Mouse (Mus musculus) liver, embryonic 12.5 days (tissue): ENCODE results near the gene Cpa1. TPM values are rescaled to one million over a fixed set of nuclear protein-coding genes. Genes with fewer than 3 reads are reported as not detected.

ENCODE experiments used
- ATAC-seq: fragments of 200-750 bp; cut with Nextera tagmentation; 2 replicates; pipeline ENCODE4 v1.8.0; 2017; ENCODE audit warnings: moderate number of reproducible peaks, mild to moderate bottlenecking, moderate library complexity
- H3K27ac ChIP-seq: fragments of 300-500 bp; sonication (generic); 2 replicates; pipeline ENCODE4 v1.5.1; 2016; ENCODE audit warnings: mild to moderate bottlenecking
- H3K27me3 ChIP-seq: fragments of 300-500 bp; sonication (generic); replicated peaks from 2 replicates; pipeline ENCODE4 v1.6.1; 2016; ENCODE audit warnings: mild to moderate bottlenecking, moderate library complexity
- H3K36me3 ChIP-seq: fragments of 300-500 bp; sonication (generic); 2 replicates; pipeline ENCODE4 v1.6.1; 2016; ENCODE audit warnings: mild to moderate bottlenecking, moderate library complexity
- H3K4me1 ChIP-seq: fragments of 300-500 bp; sonication (generic); 2 replicates; pipeline ENCODE4 v1.6.1; 2016
- H3K4me2 ChIP-seq: fragments of 300-500 bp; sonication (generic); 2 replicates; pipeline ENCODE4 v1.6.1; 2016; ENCODE audit warnings: mild to moderate bottlenecking, moderate library complexity
- H3K4me3 ChIP-seq: fragments of 300-500 bp; sonication (generic); 2 replicates; pipeline ENCODE4 v1.5.1; 2016; ENCODE audit warnings: mild to moderate bottlenecking, moderate library complexity
- H3K9ac ChIP-seq: fragments of 300-500 bp; sonication (generic); 2 replicates; pipeline ENCODE4 v1.6.1; 2016; ENCODE audit warnings: mild to moderate bottlenecking, moderate library complexity
- H3K9me3 ChIP-seq: fragments of 300-500 bp; sonication (generic); replicated peaks from 2 replicates; pipeline ENCODE4 v1.6.1; 2016; ENCODE audit warnings: mild to moderate bottlenecking, moderate library complexity
- WGBS: fragments of 180-500 bp; shearing (Covaris S2); methylation state at CpG from one replicate; pipeline ENCODE4 v1.1.7; 2016; ENCODE audit not compliant: insufficient replicate concordance; 5-methylcytosine and 5-hydroxymethylcytosine counted together
- polyA plus RNA-seq: library from polyadenylated mRNA; unstranded; fragments of >200 nt; fragmentation: Nextera tagmentation; extraction: Ambion mirVana; gene quantifications from 2 replicates; pipeline ENCODE4 v1.2.1, GENCODE M21; 2016

Gene Cpa1
- polyA plus RNA-seq, 1 experiment from 2014 or later, result 0.54 TPM

DNA sequence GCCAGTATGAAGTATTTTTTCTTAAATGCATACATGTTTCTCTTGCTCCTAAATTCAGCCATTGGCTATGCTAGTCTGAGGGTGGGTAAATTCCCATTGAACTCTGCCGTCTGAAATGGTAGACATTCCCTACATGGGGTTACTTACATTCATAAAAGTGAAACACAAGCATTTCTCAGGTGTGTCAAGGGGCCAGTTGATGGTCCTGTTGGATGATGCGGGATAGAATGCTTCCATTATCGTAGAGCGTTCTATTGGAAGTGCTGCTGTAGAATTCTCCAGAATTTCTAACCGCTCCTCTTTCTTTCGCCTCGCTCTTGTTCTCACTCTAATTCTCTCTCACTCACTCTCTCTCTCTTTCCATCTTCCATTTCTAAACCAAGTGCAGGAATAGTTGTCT is 28.3 kb upstream of the Cpa1 start, which contains the start of gene Cpa5:
TSS of gene Cpa5 (plus strand) at position 301 of the 400 bp plus-strand sequence.
- WGBS, result 82% methylated on average over 7 of the region's 7 CpGs
- H3K9me3 ChIP-seq, result no peaks in the 10 kb centered on the region
- H3K4me1 ChIP-seq, result no peaks in the 10 kb centered on the region
- no peak for ATAC-seq
- no peak within 1 kb of the TSS for H3K4me2 ChIP-seq
- no peaks in the 10 kb centered on the region for H3K36me3 ChIP-seq
- no peak within 1 kb of the TSS for H3K4me3 ChIP-seq
- no peak within 1 kb of the TSS for H3K9ac ChIP-seq
- H3K27ac ChIP-seq, result no peak within 1 kb of the TSS
- H3K27me3 ChIP-seq, result peaks cover 31% of the 10 kb centered on the region

DNA sequence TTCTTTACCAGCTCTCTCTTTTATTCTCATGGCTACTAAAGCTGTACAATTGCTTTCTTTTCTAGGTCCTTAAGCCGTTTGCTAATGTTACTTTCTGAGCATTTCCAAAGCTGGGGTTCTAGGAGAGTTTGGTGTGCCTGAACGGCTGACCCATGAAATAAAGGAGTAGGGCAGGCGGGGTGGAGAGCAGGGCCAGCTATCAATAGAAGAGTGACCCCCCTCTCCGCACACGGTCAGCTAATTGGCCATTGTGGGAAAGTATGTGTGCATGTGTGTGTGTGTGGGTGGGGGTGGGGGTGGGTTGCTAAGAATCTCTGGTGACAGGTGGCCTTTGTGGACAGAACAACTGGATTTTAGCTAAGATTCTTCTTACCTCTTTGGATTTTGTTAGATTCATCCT is 27.8 kb upstream of the Cpa1 start:
- Histone ChIP-seq H3K4me1 (0 out of 2 replicates have a peak, but pooled peaks cover 2% of the 10 kb centered on the region), H3K4me3 (no peak overlapping the region), H3K27me3 (peaks cover 36% of the 10 kb centered on the region), H3K27ac (no peak overlapping the region), H3K4me2 (no peak overlapping the region), H3K9me3 (no peaks in the 10 kb centered on the region), H3K36me3 (no peaks in the 10 kb centered on the region), H3K9ac (no peak overlapping the region)
- 67% methylated on average over 5 of the region's 5 CpGs for WGBS
- no peak for ATAC-seq

DNA sequence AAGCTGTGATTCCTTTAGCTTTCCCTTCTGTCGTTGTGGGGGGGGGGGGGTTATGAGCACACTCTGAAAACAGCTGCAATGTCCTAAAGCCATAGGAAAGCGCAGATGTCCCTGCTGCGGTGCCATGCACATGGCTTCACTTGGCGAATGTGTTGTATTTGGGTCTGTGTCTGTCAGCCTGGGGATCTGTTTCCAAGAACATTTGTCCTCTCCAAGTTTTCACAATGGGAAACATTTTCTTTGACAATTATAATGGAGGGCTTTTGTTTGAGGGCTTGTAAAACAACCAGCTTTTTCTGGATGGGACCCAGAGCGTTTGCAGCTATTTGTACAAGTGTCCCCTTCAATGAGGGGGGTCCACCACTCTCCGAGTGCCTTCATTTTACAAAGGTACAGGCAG is 24.8 kb upstream of the Cpa1 start:
- Histone ChIP-seq H3K27ac (no peak overlapping the region), H3K36me3 (no peaks in the 10 kb centered on the region), H3K9me3 (no peaks in the 10 kb centered on the region), H3K4me3 (no peak overlapping the region), H3K4me2 (no peak overlapping the region), H3K9ac (no peak overlapping the region), H3K27me3 (peaks cover 67% of the 10 kb centered on the region), H3K4me1 (peaks cover 20% of the 10 kb centered on the region)
- ATAC-seq, result no peak
- WGBS, result 67% methylated on average over 6 of the region's 6 CpGs

DNA sequence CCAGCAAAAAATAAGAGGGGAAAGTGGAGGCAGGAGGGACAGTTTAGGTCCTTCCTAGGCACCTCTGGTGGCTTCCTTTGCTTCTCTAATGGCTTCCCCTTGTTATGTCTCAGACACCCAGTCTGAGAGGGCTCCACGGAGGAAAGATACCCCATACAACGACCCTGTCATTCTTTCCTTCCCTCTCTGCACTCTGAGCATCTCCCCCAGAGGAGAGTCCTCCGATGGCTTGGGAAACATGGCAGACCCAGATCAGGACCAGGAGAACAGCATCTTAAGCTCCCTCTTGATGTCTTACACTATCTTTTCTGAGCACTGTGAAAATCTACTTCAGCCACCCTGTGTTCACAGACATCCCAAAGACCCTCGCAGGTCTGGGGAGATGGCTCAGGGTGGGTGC is 23.3 kb upstream of the Cpa1 start:
- no peak for ATAC-seq
- Histone ChIP-seq H3K36me3 (no peaks in the 10 kb centered on the region), H3K4me2 (no peak overlapping the region), H3K4me1 (peaks cover 20% of the 10 kb centered on the region), H3K4me3 (no peak overlapping the region), H3K27ac (no peak overlapping the region), H3K9me3 (no peaks in the 10 kb centered on the region), H3K27me3 (peaks cover 81% of the 10 kb centered on the region), H3K9ac (no peak overlapping the region)
- WGBS, result 28% methylated on average over 4 of the region's 4 CpGs

DNA sequence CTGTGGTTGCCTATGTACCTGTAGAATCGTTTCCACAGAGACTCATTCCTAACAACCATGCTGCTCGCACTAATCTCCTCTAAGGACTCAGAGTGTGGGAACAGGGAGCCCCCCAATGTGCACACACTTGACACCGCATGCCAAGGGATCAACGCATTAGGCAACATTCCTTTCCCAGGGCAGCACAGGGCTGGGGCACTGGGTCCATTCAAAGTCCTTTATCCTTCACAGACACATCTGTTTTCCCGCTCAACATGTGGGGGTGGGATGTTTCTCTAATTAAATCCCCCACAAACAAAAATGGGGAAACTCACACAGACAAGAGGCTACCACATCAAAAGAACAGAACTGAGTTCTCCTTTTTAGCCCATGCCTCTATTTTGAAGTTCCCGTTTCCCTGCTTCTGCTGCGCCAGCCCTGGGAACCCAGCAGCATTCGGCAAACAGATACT is 22.5 kb upstream of the Cpa1 start:
- H3K4me2 ChIP-seq, result peak overlapping the region; percentile 21; the same call in 1 of the 2 replicates

DNA sequence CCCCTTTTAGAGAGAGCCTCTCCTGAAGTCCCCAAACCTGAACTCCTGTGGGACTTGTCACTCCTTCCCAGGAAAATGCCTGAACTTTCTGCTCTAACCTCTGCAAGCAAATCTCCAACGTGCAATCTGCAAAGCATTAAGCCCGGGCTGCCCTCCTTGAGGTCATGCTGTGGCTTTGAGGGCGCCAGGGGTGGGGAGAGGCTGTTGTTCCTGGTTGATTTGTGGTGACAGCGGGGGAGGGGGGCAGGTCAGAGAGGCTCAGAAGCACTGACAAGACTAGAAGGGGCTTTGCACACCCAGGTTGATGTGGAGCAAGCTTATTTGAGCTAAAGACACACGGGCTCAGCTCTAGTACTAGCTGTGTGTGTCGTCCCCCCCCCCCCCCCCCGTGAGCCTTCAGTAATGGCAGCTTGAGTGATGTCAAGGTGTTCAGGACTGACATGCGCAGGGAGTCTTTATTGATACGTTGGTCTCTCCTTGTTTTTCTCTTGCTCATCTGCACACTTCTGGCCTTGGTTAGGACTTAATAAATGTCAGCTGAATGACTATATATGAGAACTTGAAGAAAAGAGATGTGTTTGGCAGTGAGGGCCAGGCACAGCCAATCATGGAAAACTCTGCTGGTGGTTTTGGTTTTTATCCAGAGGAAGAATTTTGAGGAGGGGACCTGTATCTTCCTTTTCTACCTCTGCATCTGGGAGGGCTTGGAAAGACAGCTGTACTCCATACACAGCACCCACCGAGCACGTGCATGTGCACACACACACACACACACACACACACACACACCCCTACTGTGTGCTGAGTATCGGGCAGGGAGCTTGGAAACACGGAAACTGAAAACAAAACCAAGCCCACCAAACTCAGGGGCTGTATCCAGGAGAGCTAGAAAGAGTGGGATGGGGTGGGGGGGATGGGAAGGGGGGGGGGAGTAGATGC is 21.7 kb upstream of the Cpa1 start:
- Histone ChIP-seq H3K4me1 (peaks cover 20% of the 10 kb centered on the region), H3K9me3 (no peaks in the 10 kb centered on the region), H3K4me3 (no peak overlapping the region), H3K9ac (no peak overlapping the region), H3K36me3 (no peaks in the 10 kb centered on the region), H3K4me2 (peak overlapping the region; percentile 21; the same call in 1 of the 2 replicates), H3K27me3 (peaks cover 83% of the 10 kb centered on the region), H3K27ac (no peak overlapping the region)
- no peak for ATAC-seq
- WGBS, result 8% methylated on average over 13 of the region's 13 CpGs

More for the DNA sequence above, 22.5 kb upstream of the Cpa1 start:
- no peaks in the 10 kb centered on the region for H3K9me3 ChIP-seq
- no peak overlapping the region for H3K27ac ChIP-seq
- WGBS, result 4% methylated on average over 8 of the region's 8 CpGs
- peaks cover 20% of the 10 kb centered on the region for H3K4me1 ChIP-seq
- H3K27me3 ChIP-seq, result peaks cover 88% of the 10 kb centered on the region
- no peaks in the 10 kb centered on the region for H3K36me3 ChIP-seq
- H3K4me3 ChIP-seq, result no peak overlapping the region
- H3K9ac ChIP-seq, result no peak overlapping the region
- no peak for ATAC-seq

DNA sequence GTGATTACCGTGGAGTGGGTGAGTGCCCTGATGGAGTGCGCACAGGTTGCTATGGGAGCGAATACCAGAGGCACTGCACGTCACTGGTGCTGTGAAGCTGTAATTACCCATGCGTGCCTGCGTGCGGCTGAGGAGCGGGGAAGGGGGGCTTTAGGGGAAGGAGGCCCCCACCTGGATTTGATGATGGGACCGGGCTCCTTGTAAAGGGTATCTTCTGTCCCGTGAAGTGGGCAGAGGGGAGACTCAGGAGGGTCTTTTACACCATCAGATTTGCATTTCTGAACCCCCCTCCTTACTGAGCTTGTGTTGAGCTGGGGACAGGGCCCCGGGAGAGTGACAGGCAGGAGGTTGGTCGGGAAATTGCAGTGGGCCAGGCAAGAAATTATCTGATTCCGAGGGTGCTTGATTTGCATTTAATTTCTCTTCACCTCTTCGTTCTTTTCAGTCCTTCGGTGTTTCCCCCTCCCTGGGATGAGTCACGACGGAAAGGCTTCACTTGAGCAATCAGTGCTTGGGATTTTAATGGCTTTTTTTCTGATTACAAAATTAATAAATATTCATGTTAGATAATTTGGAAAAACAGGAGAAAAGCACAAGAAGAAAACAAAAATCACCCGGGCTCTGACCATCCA is 20.9 kb upstream of the Cpa1 start:
- Histone ChIP-seq H3K27ac (no peak overlapping the region), H3K4me1 (peaks cover 20% of the 10 kb centered on the region), H3K4me3 (no peak overlapping the region), H3K4me2 (peak overlapping the region; percentile 17; the same call in 1 of the 2 replicates), H3K36me3 (no peaks in the 10 kb centered on the region), H3K27me3 (peaks cover 80% of the 10 kb centered on the region), H3K9me3 (no peaks in the 10 kb centered on the region), H3K9ac (no peak overlapping the region)
- ATAC-seq, result no peak
- WGBS, result 11% methylated on average over 18 of the region's 18 CpGs

DNA sequence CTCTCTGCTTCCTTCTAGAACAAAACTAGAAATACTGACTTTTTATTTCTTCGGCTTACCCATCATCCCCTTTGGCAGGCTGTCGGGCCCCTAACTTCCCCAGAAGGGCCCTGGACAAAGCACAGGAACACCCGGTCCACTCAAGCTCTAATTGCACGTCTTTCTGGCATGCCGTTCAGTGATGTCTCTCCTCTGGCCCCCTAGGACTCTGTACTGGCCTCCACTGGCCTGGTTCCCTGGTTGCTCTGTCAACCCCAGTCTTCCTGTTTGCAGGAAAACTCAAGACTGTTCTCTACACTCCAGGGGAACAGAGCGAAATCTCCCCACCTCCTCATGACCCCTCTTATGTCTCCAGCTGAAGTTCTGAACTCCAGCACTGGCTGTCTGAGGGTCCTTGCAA is 20.3 kb upstream of the Cpa1 start:
- Histone ChIP-seq H3K9ac (no peak overlapping the region), H3K4me3 (no peak overlapping the region), H3K36me3 (no peaks in the 10 kb centered on the region), H3K4me1 (peaks cover 20% of the 10 kb centered on the region), H3K27me3 (peaks cover 81% of the 10 kb centered on the region), H3K27ac (no peak overlapping the region), H3K9me3 (no peaks in the 10 kb centered on the region), H3K4me2 (no peak overlapping the region)
- no peak for ATAC-seq
- 42% methylated on average over 6 of the region's 6 CpGs for WGBS

DNA sequence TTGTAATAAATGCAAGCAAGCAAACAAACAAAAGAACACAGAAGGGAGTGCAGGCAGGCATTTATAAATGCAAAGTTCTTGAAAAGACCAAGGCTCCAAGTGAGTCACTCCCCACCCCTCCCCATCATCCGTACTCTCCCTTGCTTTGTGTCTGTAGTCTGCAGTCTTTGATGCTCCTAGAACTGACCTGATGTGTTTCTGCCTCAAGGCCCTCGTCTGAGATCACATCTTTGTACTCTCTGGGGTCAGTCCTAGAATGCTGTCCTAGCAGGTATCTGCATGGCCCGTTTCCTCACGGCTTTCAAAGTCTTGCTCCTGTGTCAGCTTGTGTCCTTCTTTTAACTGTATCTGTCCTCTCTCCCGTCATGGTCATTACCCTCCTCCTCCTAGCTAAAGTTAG is 19.4 kb upstream of the Cpa1 start:
- peaks cover 20% of the 10 kb centered on the region for H3K4me1 ChIP-seq
- peaks cover 73% of the 10 kb centered on the region for H3K27me3 ChIP-seq
- H3K4me2 ChIP-seq, result no peak overlapping the region
- H3K4me3 ChIP-seq, result no peak overlapping the region
- no peak overlapping the region for H3K27ac ChIP-seq
- no peak overlapping the region for H3K9ac ChIP-seq
- no peak for ATAC-seq
- 72% methylated on average over 5 of the region's 5 CpGs for WGBS
- no peaks in the 10 kb centered on the region for H3K36me3 ChIP-seq
- no peaks in the 10 kb centered on the region for H3K9me3 ChIP-seq

DNA sequence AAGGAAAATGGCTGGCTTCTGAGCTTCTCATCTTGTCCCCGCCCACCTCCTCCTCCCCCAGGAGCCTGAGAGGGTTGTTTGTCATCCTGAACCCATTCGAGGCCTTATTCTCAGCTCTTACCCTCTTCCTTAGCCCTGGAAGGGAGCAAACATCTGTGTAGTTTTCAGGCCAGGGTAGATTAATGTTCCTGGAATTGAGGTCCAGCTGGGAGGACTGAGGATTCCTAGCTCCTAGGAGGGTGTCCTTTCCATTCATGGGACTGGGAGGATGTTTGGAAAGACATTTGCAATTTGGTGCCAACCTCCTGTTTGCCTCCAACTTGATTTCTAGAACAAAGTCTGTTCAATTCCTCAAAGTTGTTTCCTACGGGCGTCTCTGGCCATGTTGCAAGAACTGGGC is 18.4 kb upstream of the Cpa1 start:
- peaks cover 64% of the 10 kb centered on the region for H3K27me3 ChIP-seq
- no peak overlapping the region for H3K9ac ChIP-seq
- no peak overlapping the region for H3K4me2 ChIP-seq
- no peak overlapping the region for H3K4me3 ChIP-seq
- H3K4me1 ChIP-seq, result peaks cover 20% of the 10 kb centered on the region
- H3K9me3 ChIP-seq, result no peaks in the 10 kb centered on the region
- H3K27ac ChIP-seq, result no peak overlapping the region
- no peak for ATAC-seq
- no peaks in the 10 kb centered on the region for H3K36me3 ChIP-seq
- WGBS, result 63% methylated on average over 4 of the region's 4 CpGs

DNA sequence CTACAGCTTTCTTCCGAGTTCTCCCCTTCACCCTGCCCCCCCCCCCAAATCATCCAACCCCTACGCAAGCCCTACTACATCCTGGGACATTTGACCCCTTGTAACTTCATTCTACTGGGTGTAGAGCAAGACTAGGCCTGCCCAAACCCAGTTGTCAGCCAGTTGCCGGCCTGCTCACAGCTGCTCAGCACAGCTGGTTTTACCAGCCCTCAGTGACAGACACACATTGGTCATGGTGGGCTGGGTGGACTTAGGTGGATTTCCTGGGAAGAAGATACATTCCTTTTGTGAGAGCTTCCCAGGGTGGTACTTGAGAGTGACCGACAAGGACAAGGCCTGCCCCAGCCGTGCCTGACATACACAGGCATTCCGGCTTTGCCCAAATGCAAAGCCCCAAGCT is 18.0 kb upstream of the Cpa1 start:
- peaks cover 60% of the 10 kb centered on the region for H3K27me3 ChIP-seq
- no peak overlapping the region for H3K4me3 ChIP-seq
- H3K36me3 ChIP-seq, result no peaks in the 10 kb centered on the region
- H3K9ac ChIP-seq, result no peak overlapping the region
- no peak for ATAC-seq
- 85% methylated on average over 6 of the region's 6 CpGs for WGBS
- H3K9me3 ChIP-seq, result no peaks in the 10 kb centered on the region
- no peak overlapping the region for H3K4me2 ChIP-seq
- H3K27ac ChIP-seq, result no peak overlapping the region
- peaks cover 20% of the 10 kb centered on the region for H3K4me1 ChIP-seq

DNA sequence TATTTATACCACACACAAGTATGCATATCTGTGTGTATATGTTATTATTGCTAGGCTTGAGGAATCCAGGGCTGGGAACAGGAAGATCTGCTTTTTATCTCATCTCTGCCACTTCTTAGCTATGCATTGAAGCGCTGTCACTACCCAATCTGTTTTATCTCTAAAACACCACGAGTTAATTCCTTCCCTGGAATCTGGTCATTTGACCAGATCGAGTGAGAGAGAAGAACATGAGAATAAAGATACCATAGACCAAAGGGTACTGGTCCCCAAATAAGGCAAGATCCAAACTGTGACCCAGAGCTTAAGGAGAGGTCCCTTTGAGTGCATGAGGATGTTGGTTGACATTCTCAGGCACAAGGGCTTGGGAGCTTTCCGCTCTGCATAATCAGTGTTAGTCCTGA is 17.0 kb upstream of the Cpa1 start:
- Histone ChIP-seq H3K4me1 (peaks cover 10% of the 10 kb centered on the region), H3K9ac (no peak overlapping the region), H3K27ac (no peak overlapping the region), H3K9me3 (no peaks in the 10 kb centered on the region), H3K36me3 (no peaks in the 10 kb centered on the region), H3K4me3 (no peak overlapping the region), H3K27me3 (peaks cover 53% of the 10 kb centered on the region), H3K4me2 (no peak overlapping the region)
- no peak for ATAC-seq
- whole genome bisulfite sequencing, result 25% methylated on average over 4 of the region's 4 CpGs
